15 mouse cellular contexts compared by ENCODE assay signal in genomic region chr1:89103505-89103904, GRCm38 (mm10). TPM values are rescaled to one million over a fixed set of nuclear protein-coding genes. Genes with fewer than 3 reads are reported as not detected.
DNase-seq lines count a peak whose midpoint lies in the region; ATAC-seq and TF ChIP-seq lines count a peak whose summit lies in the region.
"Had no signal": no experiment of that assay in that cellular context is flagged by ENCODE, and none has a peak within 500 bp of the region (broad histone marks: within the 10 kb centered on the region; RNA-seq: fewer than 3 reads in every experiment).

No protein-coding gene starts in this region.

- H3K9ac ChIP-seq in heart, embryonic 13.5 days = peak overlapping the region; percentile 20
- peak overlapping the region; percentile 0; the same call in 1 of the 2 replicates for H3K9ac ChIP-seq in heart, embryonic 16.5 days (ENCODE audit: low read length)
- H3K9ac ChIP-seq: embryonic facial prominence, embryonic 15.5 days; forebrain, embryonic 13.5 days; liver, embryonic 13.5 days had no signal

- H3K27me3 ChIP-seq in heart, embryonic 13.5 days (replicated peaks) = no peaks in the 10 kb centered on the region
- no peaks in the 10 kb centered on the region for H3K27me3 ChIP-seq in embryonic facial prominence, embryonic 10.5 days (replicated peaks; ENCODE audit: low read depth, poor library complexity, severe bottlenecking)
- H3K27me3 ChIP-seq in heart, embryonic 16.5 days (ENCODE audit: control insufficient read depth, insufficient read depth, low read length) = no peaks in the 10 kb centered on the region
- H3K27me3 ChIP-seq: embryonic facial prominence, embryonic 15.5 days; forebrain, embryonic 13.5 days; liver, embryonic 13.5 days had no signal

- no peak for ATAC-seq in heart, embryonic 13.5 days (ENCODE audit: extremely low read depth, insufficient number of reproducible peaks, low FRiP score, low TSS enrichment)
- no peak for ATAC-seq in heart, embryonic 16.5 days (replicated peaks; ENCODE audit: extremely low read depth, insufficient read depth, low FRiP score)
- ATAC-seq: CD4-positive, CD25-positive, alpha-beta regulatory T cell, adult 4 months; forebrain, embryonic 13.5 days had no signal

- peak overlapping the region; percentile 96 for H3K27ac ChIP-seq in heart, embryonic 13.5 days (replicated peaks)
- peak overlapping the region; percentile 85 for H3K27ac ChIP-seq in embryonic facial prominence, embryonic 10.5 days (replicated peaks)
- peak overlapping the region; percentile 96 for H3K27ac ChIP-seq in heart, embryonic 16.5 days (ENCODE audit: low read length)
- H3K27ac ChIP-seq: forebrain, embryonic 13.5 days; liver, embryonic 13.5 days had no signal

- DNase-seq in heart, postnatal 4 days = no peak
- DNase-seq in lung, adult 2 months = peak; percentile 26
- no peak for DNase-seq in lung, postnatal 10 days
- DNase-seq in embryonic facial prominence, embryonic 10.5 days (ENCODE audit: low spot score) = no peak
- DNase-seq in spleen, postnatal 10 days (ENCODE audit: low spot score in 2 of 2) = no peak
- DNase-seq: adrenal gland, postnatal 36 days; kidney, adult 9 months; liver, embryonic 13.5 days; right cerebral cortex, postnatal 14 days; thymus, postnatal 25 days had no signal

- no peak overlapping the region for H3K4me2 ChIP-seq in heart, embryonic 13.5 days
- H3K4me2 ChIP-seq in heart, embryonic 16.5 days (ENCODE audit: low read depth, low read length) = no peak overlapping the region
- H3K4me2 ChIP-seq: embryonic facial prominence, embryonic 15.5 days; forebrain, embryonic 13.5 days; liver, embryonic 13.5 days had no signal

- H3K36me3 ChIP-seq in heart, embryonic 13.5 days = no peaks in the 10 kb centered on the region
- H3K36me3 ChIP-seq in embryonic facial prominence, embryonic 10.5 days (replicated peaks) = peaks cover 4% of the 10 kb centered on the region; the same call in 1 of the 2 replicates
- no peaks in the 10 kb centered on the region for H3K36me3 ChIP-seq in heart, embryonic 16.5 days (ENCODE audit: control insufficient read depth, insufficient read depth)
- H3K36me3 ChIP-seq: liver, embryonic 13.5 days had no signal

- peaks cover 64% of the 10 kb centered on the region for H3K4me1 ChIP-seq in heart, embryonic 13.5 days
- H3K4me1 ChIP-seq in lung, adult 2 months (ENCODE audit: control insufficient read depth, insufficient read depth, low read length) = peaks cover 47% of the 10 kb centered on the region
- H3K4me1 ChIP-seq in embryonic facial prominence, embryonic 10.5 days = peaks cover 60% of the 10 kb centered on the region
- H3K4me1 ChIP-seq in heart, embryonic 16.5 days (ENCODE audit: control insufficient read depth, insufficient read depth, low read length) = peaks cover 56% of the 10 kb centered on the region

- H3K9me3 ChIP-seq in heart, embryonic 13.5 days = no peaks in the 10 kb centered on the region
- H3K9me3 ChIP-seq in embryonic facial prominence, embryonic 10.5 days = no peaks in the 10 kb centered on the region
- no peaks in the 10 kb centered on the region for H3K9me3 ChIP-seq in heart, embryonic 16.5 days (replicated peaks; ENCODE audit: control insufficient read depth, low read length)
- H3K9me3 ChIP-seq: embryonic facial prominence, embryonic 15.5 days; forebrain, embryonic 13.5 days; liver, embryonic 13.5 days had no signal

- H3K4me3 ChIP-seq in heart, embryonic 13.5 days = no peak overlapping the region
- H3K4me3 ChIP-seq in lung, adult 2 months (replicated peaks; ENCODE audit: extremely low read depth, low read depth, low read length) = no peak overlapping the region
- H3K4me3 ChIP-seq in embryonic facial prominence, embryonic 10.5 days = no peak overlapping the region
- no peak overlapping the region for H3K4me3 ChIP-seq in heart, embryonic 16.5 days (ENCODE audit: low read length)
- H3K4me3 ChIP-seq: embryonic facial prominence, embryonic 15.5 days; forebrain, embryonic 13.5 days; liver, embryonic 13.5 days had no signal

- no peak for TF ChIP-seq POLR2A in lung, adult 2 months (IDR thresholded peaks at IDR 0.05; ENCODE audit: borderline replicate concordance, extremely low read depth, low read depth, low read length)

- no peak for TF ChIP-seq CTCF in lung, adult 2 months (IDR thresholded peaks at IDR 0.05; ENCODE audit: insufficient read depth, low read length)

- 67% methylated on average over 12 of the region's 12 CpGs for WGBS in heart, embryonic 13.5 days
- WGBS in lung, adult 2 months = 62% methylated on average over 12 of the region's 12 CpGs
- 87% methylated on average over 12 of the region's 12 CpGs for WGBS in embryonic facial prominence, embryonic 10.5 days
- 63% methylated on average over 12 of the region's 12 CpGs for WGBS in heart, embryonic 16.5 days

RNA-seq across cellular contexts. Expression of gene Sh3bp4, which starts 33.3 kb away (rescaled TPM):
- polyA plus RNA-seq in heart, embryonic 13.5 days (2015; fragmentation: Nextera tagmentation; extraction: Ambion mirVana) = 19.2 and 19.6 TPM in 2 replicates
- total RNA-seq in heart, postnatal 4 days (2021) = 10 to 100 TPM; 43.5 to 45.3 TPM
- polyA plus RNA-seq in lung, adult 2 months (2012; rRNA removed) = 33.9 and 40.2 TPM in 2 replicates
- 25.1 and 26.5 TPM in 2 replicates for polyA plus RNA-seq in embryonic facial prominence, embryonic 10.5 days (2016; fragmentation: Nextera tagmentation; extraction: Ambion mirVana)
- polyA plus RNA-seq in heart, embryonic 16.5 days (2015; fragmentation: Nextera tagmentation; extraction: Ambion mirVana) = 19.2 and 25.0 TPM in 2 replicates
